Mouse (Mus musculus): ENCODE data around the gene Mier2.

DNA sequence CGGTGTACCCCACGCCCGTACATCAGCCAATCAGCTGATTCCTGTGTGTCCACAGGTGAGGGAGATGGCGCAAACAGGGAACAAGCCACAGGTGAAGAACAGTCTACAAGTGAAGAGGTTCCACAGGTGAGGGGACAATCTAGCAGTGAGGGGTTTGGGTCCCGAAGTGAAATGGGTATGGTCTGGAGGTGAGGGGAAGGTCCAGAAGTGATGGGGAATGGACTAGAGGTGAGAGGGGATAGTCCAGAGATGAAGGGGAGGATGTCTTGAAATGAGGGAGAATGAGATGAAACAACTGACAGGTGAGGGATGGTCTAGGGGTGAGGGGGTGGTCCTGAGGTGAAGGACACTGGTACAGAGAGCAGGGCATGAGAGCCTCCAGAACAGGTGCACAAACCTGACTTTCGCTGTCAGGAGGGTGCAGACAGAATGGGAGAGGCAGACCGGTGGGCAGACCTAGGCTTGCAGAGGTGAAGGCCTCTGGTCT is 282 bp upstream of the Mier2 start:
- TF ChIP-seq GATA1 (IDR thresholded peaks at IDR 0.05; ENCODE audit: low read length) (no peak), TAL1 (IDR thresholded peaks at IDR 0.05; ENCODE audit: low read length) (no peak)
